8 mouse cellular contexts compared by ENCODE assay signal in genomic region chr3:69127346-69127678, GRCm38 (mm10). TPM values are rescaled to one million over a fixed set of nuclear protein-coding genes. Genes with fewer than 3 reads are reported as not detected.
A peak's percentile ranks its signal among the peaks of the same experiment; 100 is the strongest.
DNase-seq lines count a peak whose midpoint lies in the region; ATAC-seq lines count a peak whose summit lies in the region.

No protein-coding gene starts in this region.

- peaks cover 14% of the 10 kb centered on the region for H3K4me1 ChIP-seq in lung, embryonic 15.5 days
- no peaks in the 10 kb centered on the region for H3K4me1 ChIP-seq in embryonic facial prominence, embryonic 15.5 days
- H3K4me1 ChIP-seq in limb, embryonic 10.5 days, result peaks cover 15% of the 10 kb centered on the region
- H3K4me1 ChIP-seq in neural tube, embryonic 14.5 days (ENCODE audit: control insufficient read depth, insufficient read depth, low read length), result peaks cover 17% of the 10 kb centered on the region

- peak overlapping the region; percentile 97 for H3K27ac ChIP-seq in lung, embryonic 15.5 days
- peak overlapping the region; percentile 96; the same call in 1 of the 2 replicates for H3K27ac ChIP-seq in embryonic facial prominence, embryonic 15.5 days (replicated peaks)
- H3K27ac ChIP-seq in limb, embryonic 10.5 days, result peak overlapping the region; percentile 97
- peak overlapping the region; percentile 96 for H3K27ac ChIP-seq in neural tube, embryonic 14.5 days (ENCODE audit: low read depth, low read length)

- intact Hi-C loops in gastrocnemius, postnatal 36 days (cut with DNase I), result loop anchor here (10.0 kb wide), 1 partner anchor 187 kb away; the partner anchor contains the start of gene Ppm1l

- H3K36me3 ChIP-seq in lung, embryonic 15.5 days, result no peaks in the 10 kb centered on the region
- no peaks in the 10 kb centered on the region for H3K36me3 ChIP-seq in embryonic facial prominence, embryonic 15.5 days
- no peaks in the 10 kb centered on the region for H3K36me3 ChIP-seq in limb, embryonic 10.5 days
- no peaks in the 10 kb centered on the region for H3K36me3 ChIP-seq in neural tube, embryonic 14.5 days (ENCODE audit: control insufficient read depth, insufficient read depth, low read length)

- no peak for DNase-seq in lung, postnatal 14 days
- no peak for DNase-seq in limb, embryonic 10.5 days (ENCODE audit: low spot score)
- DNase-seq in spleen, adult 12 weeks (ENCODE audit: low spot score), result no peak
- DNase-seq in gastrocnemius, postnatal 36 days, result no peak
- no peak for DNase-seq in c-Kit-positive CD71-positive TER-119-positive erythroid progenitor cells, embryonic 14.5 days (ENCODE audit: low spot score)

- peak overlapping the region; percentile 75 for H3K4me2 ChIP-seq in lung, embryonic 15.5 days
- peak overlapping the region; percentile 73 for H3K4me2 ChIP-seq in embryonic facial prominence, embryonic 15.5 days (replicated peaks)
- peak overlapping the region; percentile 61 for H3K4me2 ChIP-seq in neural tube, embryonic 14.5 days (ENCODE audit: low read depth, low read length)

- under 1% methylated on average over 10 of the region's 10 CpGs for whole genome bisulfite sequencing in lung, embryonic 15.5 days
- WGBS in embryonic facial prominence, embryonic 15.5 days, result under 1% methylated on average over 10 of the region's 10 CpGs
- under 1% methylated on average over 10 of the region's 10 CpGs for WGBS in limb, embryonic 10.5 days
- under 1% methylated on average over 10 of the region's 10 CpGs for WGBS in neural tube, embryonic 14.5 days

- H3K4me3 ChIP-seq in lung, embryonic 15.5 days, result peak overlapping the region; percentile 98
- peak overlapping the region; percentile 84 for H3K4me3 ChIP-seq in embryonic facial prominence, embryonic 15.5 days (replicated peaks)
- peak overlapping the region; percentile 99 for H3K4me3 ChIP-seq in limb, embryonic 10.5 days
- H3K4me3 ChIP-seq in neural tube, embryonic 14.5 days (ENCODE audit: low read depth, low read length), result peak overlapping the region; percentile 92

- H3K9ac ChIP-seq in lung, embryonic 15.5 days, result peak overlapping the region; percentile 52
- H3K9ac ChIP-seq in embryonic facial prominence, embryonic 15.5 days, result peak overlapping the region; percentile 44
- 0 out of 2 replicates have a peak overlapping the region, but pooled peaks have one; percentile 22 for H3K9ac ChIP-seq in neural tube, embryonic 14.5 days (replicated peaks; ENCODE audit: low read depth, low read length)

- no peaks in the 10 kb centered on the region for H3K27me3 ChIP-seq in lung, embryonic 15.5 days
- H3K27me3 ChIP-seq in embryonic facial prominence, embryonic 15.5 days, result no peaks in the 10 kb centered on the region
- H3K27me3 ChIP-seq in limb, embryonic 10.5 days (ENCODE audit: low read depth, poor library complexity, severe bottlenecking), result no peaks in the 10 kb centered on the region
- H3K27me3 ChIP-seq in neural tube, embryonic 14.5 days (ENCODE audit: control insufficient read depth, insufficient read depth, low read length), result no peaks in the 10 kb centered on the region; the same call in 1 of the 2 replicates

- ATAC-seq in lung, embryonic 15.5 days (ENCODE audit: borderline replicate concordance, extremely low read depth, low FRiP score, low TSS enrichment), result peak; percentile 66
- peak; percentile 37 for ATAC-seq in embryonic facial prominence, embryonic 15.5 days (ENCODE audit: insufficient number of reproducible peaks, low FRiP score, low TSS enrichment, low read depth)
- ATAC-seq in neural tube, embryonic 14.5 days (ENCODE audit: low read depth), result peak; percentile 64

- H3K9me3 ChIP-seq in lung, embryonic 15.5 days, result no peaks in the 10 kb centered on the region
- H3K9me3 ChIP-seq in embryonic facial prominence, embryonic 15.5 days (replicated peaks), result no peaks in the 10 kb centered on the region
- no peaks in the 10 kb centered on the region for H3K9me3 ChIP-seq in limb, embryonic 10.5 days (replicated peaks)
- H3K9me3 ChIP-seq in neural tube, embryonic 14.5 days (ENCODE audit: control insufficient read depth, low read length), result no peaks in the 10 kb centered on the region

RNA-seq across cellular contexts. Expression of gene Kpna4, which starts 0.4 kb away (rescaled TPM):
- 33.1 and 35.1 TPM in 2 replicates for polyA plus RNA-seq in lung, embryonic 15.5 days (2015; fragmentation: Nextera tagmentation; extraction: Ambion mirVana)
- polyA plus RNA-seq in embryonic facial prominence, embryonic 15.5 days (2015; fragmentation: Nextera tagmentation; extraction: Ambion mirVana), result 30.1 and 32.7 TPM in 2 replicates
- polyA plus RNA-seq in limb, embryonic 10.5 days (2016; fragmentation: Nextera tagmentation; extraction: Ambion mirVana), result 31.3 and 34.6 TPM in 2 replicates
- 38.1 and 40.3 TPM in 2 replicates for polyA plus RNA-seq in neural tube, embryonic 14.5 days (2014; fragmentation: Nextera tagmentation; extraction: Ambion mirVana)
- total RNA-seq in gastrocnemius, postnatal 36 days (2021), result 100 to 1,000 TPM; 103 to 111 TPM
